Mouse (Mus musculus): ENCODE data around the gene Eif1b. TPM values are rescaled to one million over a fixed set of nuclear protein-coding genes. Genes with fewer than 3 reads are reported as not detected.

Eif1b gene
- total RNA-seq (2014; rRNA removed) (128 and 168 TPM in 2 replicates), polyA plus RNA-seq (2015; fragmentation: Nextera tagmentation; extraction: Ambion mirVana) (507 and 639 TPM in 2 replicates)

GRCm38 (mm10) chr9:120492010-120492399 is at the start of gene Eif1b:
Eif1b (plus strand) TSS chr9:120492232.
- DNase-seq (no peak), ATAC-seq (peak; percentile 32)
- H3K4me3 ChIP-seq (ENCODE audit: low read depth, low read length): peak within 1 kb of the TSS; percentile 99
- no peak for TF ChIP-seq CTCF (IDR thresholded peaks at IDR 0.05; ENCODE audit: low read depth)
- 3% methylated on average over 18 of the region's 19 CpGs for WGBS
- peaks cover 26% of the 10 kb centered on the region for H3K36me3 ChIP-seq (ENCODE audit: insufficient read depth)
- no peaks in the 10 kb centered on the region for H3K9me3 ChIP-seq (ENCODE audit: low read length)
- H3K9ac ChIP-seq: peak within 1 kb of the TSS; percentile 100
- peaks cover 6% of the 10 kb centered on the region; the same call in 1 of the 2 replicates for H3K4me1 ChIP-seq (ENCODE audit: insufficient read depth)
- H3K27ac ChIP-seq (ENCODE audit: low read depth, low read length): peak within 1 kb of the TSS; percentile 94
- no peaks in the 10 kb centered on the region for H3K27me3 ChIP-seq (ENCODE audit: insufficient read depth, low read length)
- peak within 1 kb of the TSS; percentile 69 for H3K4me2 ChIP-seq (ENCODE audit: low read depth)

- H3K9ac ChIP-seq: no peak overlapping the region
- no peaks in the 10 kb centered on the region for H3K9me3 ChIP-seq (ENCODE audit: low read length)
- H3K27me3 ChIP-seq (ENCODE audit: insufficient read depth, low read length): no peaks in the 10 kb centered on the region
- TF ChIP-seq CTCF (IDR thresholded peaks at IDR 0.05; ENCODE audit: low read depth): no peak
- no peak overlapping the region for H3K4me3 ChIP-seq (ENCODE audit: low read depth, low read length)
- H3K27ac ChIP-seq (ENCODE audit: low read depth, low read length): peak overlapping the region; percentile 69; the same call in 1 of the 2 replicates
- DNase-seq (peak; percentile 68), ATAC-seq (peak; percentile 94)
- WGBS: 14% methylated on average over 9 of the region's 9 CpGs
- H3K36me3 ChIP-seq (ENCODE audit: insufficient read depth): no peaks in the 10 kb centered on the region
- no peaks in the 10 kb centered on the region for H3K4me1 ChIP-seq (ENCODE audit: insufficient read depth)
- H3K4me2 ChIP-seq (ENCODE audit: low read depth): no peak overlapping the region
Measured at GRCm38 (mm10) chr9:120444642-120445041, 47.4 kb upstream of the Eif1b start.

GRCm38 (mm10) chr9:120449696-120450329 is 42.2 kb upstream of the Eif1b start:
- Histone ChIP-seq H3K9me3 (ENCODE audit: low read length) (no peaks in the 10 kb centered on the region), H3K36me3 (ENCODE audit: insufficient read depth) (no peaks in the 10 kb centered on the region; the same call in 1 of the 2 replicates), H3K27me3 (ENCODE audit: insufficient read depth, low read length) (no peaks in the 10 kb centered on the region), H3K4me1 (ENCODE audit: insufficient read depth) (no peaks in the 10 kb centered on the region), H3K4me2 (ENCODE audit: low read depth) (no peak overlapping the region), H3K27ac (ENCODE audit: low read depth, low read length) (peak overlapping the region; percentile 54; the same call in 1 of the 2 replicates), H3K4me3 (ENCODE audit: low read depth, low read length) (no peak overlapping the region), H3K9ac (no peak overlapping the region)
- 61% methylated on average over 6 of the region's 6 CpGs for WGBS
- ATAC-seq (peak; percentile 74), DNase-seq (peak; percentile 47)
- no peak for TF ChIP-seq CTCF (IDR thresholded peaks at IDR 0.05; ENCODE audit: low read depth)

- WGBS: 13% methylated on average over 9 of the region's 9 CpGs
- Histone ChIP-seq H3K27me3 (ENCODE audit: insufficient read depth, low read length) (no peaks in the 10 kb centered on the region), H3K4me1 (ENCODE audit: insufficient read depth) (0 out of 2 replicates have a peak, but pooled peaks cover 3% of the 10 kb centered on the region), H3K36me3 (ENCODE audit: insufficient read depth) (no peaks in the 10 kb centered on the region; the same call in 1 of the 2 replicates), H3K4me3 (ENCODE audit: low read depth, low read length) (no peak overlapping the region), H3K4me2 (ENCODE audit: low read depth) (no peak overlapping the region), H3K9me3 (ENCODE audit: low read length) (no peaks in the 10 kb centered on the region), H3K9ac (no peak overlapping the region; the same call in 1 of the 2 replicates), H3K27ac (ENCODE audit: low read depth, low read length) (peak overlapping the region; percentile 71)
- peak; percentile 88 for ATAC-seq
- no peak for TF ChIP-seq CTCF (IDR thresholded peaks at IDR 0.05; ENCODE audit: low read depth)
- DNase-seq: peak; percentile 58
Measured at GRCm38 (mm10) chr9:120455768-120456655, 36.0 kb upstream of the Eif1b start.

- TF ChIP-seq CTCF (IDR thresholded peaks at IDR 0.05; ENCODE audit: low read depth): no peak
- no peak overlapping the region for H3K9ac ChIP-seq
- WGBS: 100% methylated on average over 1 of the region's 1 CpGs
- no peaks in the 10 kb centered on the region for H3K9me3 ChIP-seq (ENCODE audit: low read length)
- no peaks in the 10 kb centered on the region for H3K36me3 ChIP-seq (ENCODE audit: insufficient read depth)
- no peak overlapping the region for H3K4me3 ChIP-seq (ENCODE audit: low read depth, low read length)
- ATAC-seq (no peak), DNase-seq (no peak)
- no peak overlapping the region for H3K27ac ChIP-seq (ENCODE audit: low read depth, low read length)
- H3K4me1 ChIP-seq (ENCODE audit: insufficient read depth): no peaks in the 10 kb centered on the region
- no peaks in the 10 kb centered on the region for H3K27me3 ChIP-seq (ENCODE audit: insufficient read depth, low read length)
- H3K4me2 ChIP-seq (ENCODE audit: low read depth): no peak overlapping the region
Measured at GRCm38 (mm10) chr9:120470431-120470830, 21.6 kb upstream of the Eif1b start.

GRCm38 (mm10) chr9:120481644-120482043 is 10.4 kb upstream of the Eif1b start:
- no peak for TF ChIP-seq CTCF (IDR thresholded peaks at IDR 0.05; ENCODE audit: low read depth)
- Histone ChIP-seq H3K27me3 (ENCODE audit: insufficient read depth, low read length) (no peaks in the 10 kb centered on the region), H3K4me2 (ENCODE audit: low read depth) (no peak overlapping the region), H3K4me3 (ENCODE audit: low read depth, low read length) (no peak overlapping the region), H3K9ac (no peak overlapping the region), H3K4me1 (ENCODE audit: insufficient read depth) (0 out of 2 replicates have a peak, but pooled peaks cover 6% of the 10 kb centered on the region), H3K27ac (ENCODE audit: low read depth, low read length) (no peak overlapping the region), H3K9me3 (ENCODE audit: low read length) (no peaks in the 10 kb centered on the region), H3K36me3 (ENCODE audit: insufficient read depth) (no peaks in the 10 kb centered on the region)
- ATAC-seq: no peak
- no peak for DNase-seq
- 76% methylated on average over 3 of the region's 3 CpGs for WGBS
